12 mouse cellular contexts compared by ENCODE assay signal in the genomic region with DNA sequence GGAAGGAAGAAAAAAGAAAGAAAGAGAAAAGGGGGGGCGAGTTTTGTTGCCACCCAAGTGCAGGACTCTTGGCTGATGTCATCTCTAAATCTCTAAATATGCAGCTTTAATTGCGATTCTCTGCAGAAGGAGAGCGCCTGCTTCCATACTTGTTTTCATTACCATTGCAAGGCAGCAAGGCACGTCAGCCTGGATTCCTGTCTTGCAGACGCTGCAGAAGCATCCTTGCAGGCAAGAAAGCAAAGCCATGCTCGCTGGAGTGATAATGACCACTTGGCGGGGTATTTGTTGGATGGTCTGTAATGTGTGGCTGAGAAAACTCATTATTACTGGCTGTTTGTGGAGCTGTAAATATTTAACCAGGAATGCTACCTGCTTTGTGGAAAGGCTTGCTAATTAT.
A peak's percentile ranks its signal among the peaks of the same experiment; 100 is the strongest.
DNase-seq lines count a peak whose midpoint lies in the region; ATAC-seq and TF ChIP-seq lines count a peak whose summit lies in the region.
"Had no signal": no experiment of that assay in that cellular context is flagged by ENCODE, and none has a peak within 500 bp of the region (broad histone marks: within the 10 kb centered on the region; RNA-seq: fewer than 3 reads in every experiment).

No protein-coding gene starts in this region.

- H3K4me3 ChIP-seq in hindbrain, embryonic 12.5 days, result no peak overlapping the region
- no peak overlapping the region for H3K4me3 ChIP-seq in hindbrain, embryonic 10.5 days
- no peak overlapping the region for H3K4me3 ChIP-seq in liver, embryonic 12.5 days
- H3K4me3 ChIP-seq in liver, postnatal 0 days (ENCODE audit: low read depth, low read length), result no peak overlapping the region
- H3K4me3 ChIP-seq in hindbrain, embryonic 15.5 days, result no peak overlapping the region
- H3K4me3 ChIP-seq: lung, embryonic 15.5 days had no signal

- TF ChIP-seq CTCF in liver, postnatal 0 days (IDR thresholded peaks at IDR 0.05; ENCODE audit: low read depth), result no peak
- TF ChIP-seq CTCF in Patski (IDR thresholded peaks at IDR 0.05), result no peak

- no peak for DNase-seq in hindbrain, embryonic 10.5 days (ENCODE audit: low spot score)
- DNase-seq in liver, postnatal 0 days, result no peak
- DNase-seq in Patski (ENCODE audit: low read depth, low spot score), result no peak
- no peak for DNase-seq in adrenal gland, adult 18-20 months (ENCODE audit: low spot score in 2 of 2)
- DNase-seq: B cell, adult 2 months; cerebellum, adult 11-12 months; gastrocnemius, postnatal 14 days had no signal

- POLR2A ChIA-PET in Patski (lab: Charles Lee), result interaction anchor here (1.5 kb wide), 1 partner anchor 14 kb away, joined by 4 read pairs; no protein-coding TSS in a partner anchor

- ATAC-seq in hindbrain, embryonic 12.5 days (ENCODE audit: low FRiP score), result no peak
- no peak for ATAC-seq in liver, embryonic 12.5 days
- no peak for ATAC-seq in liver, postnatal 0 days
- peak; percentile 57 for ATAC-seq in Patski
- no peak for ATAC-seq in hindbrain, embryonic 15.5 days (ENCODE audit: low FRiP score, low read depth)
- ATAC-seq in frontal cortex, adult (ENCODE audit: low TSS enrichment), result no peak

- H3K4me1 ChIP-seq in hindbrain, embryonic 12.5 days, result peaks cover 57% of the 10 kb centered on the region
- peaks cover 71% of the 10 kb centered on the region for H3K4me1 ChIP-seq in hindbrain, embryonic 10.5 days (replicated peaks)
- peaks cover 25% of the 10 kb centered on the region for H3K4me1 ChIP-seq in liver, embryonic 12.5 days
- H3K4me1 ChIP-seq in liver, postnatal 0 days (ENCODE audit: insufficient read depth), result peaks cover 5% of the 10 kb centered on the region; the same call in 1 of the 2 replicates
- peaks cover 45% of the 10 kb centered on the region for H3K4me1 ChIP-seq in hindbrain, embryonic 15.5 days (replicated peaks)

- in situ Hi-C loops in Patski (cut with MboI; ENCODE audit: low pct_unique_long_range_greater_than_20kb), result no loop called here

- no peak overlapping the region; the same call in 1 of the 2 replicates for H3K4me2 ChIP-seq in hindbrain, embryonic 12.5 days (replicated peaks)
- peak overlapping the region; percentile 8; the same call in 1 of the 2 replicates for H3K4me2 ChIP-seq in liver, embryonic 12.5 days
- no peak overlapping the region for H3K4me2 ChIP-seq in liver, postnatal 0 days (ENCODE audit: low read depth, low read length)
- H3K4me2 ChIP-seq in hindbrain, embryonic 15.5 days, result no peak overlapping the region
- H3K4me2 ChIP-seq: lung, embryonic 15.5 days had no signal

- H3K36me3 ChIP-seq in hindbrain, embryonic 12.5 days, result no peaks in the 10 kb centered on the region
- no peaks in the 10 kb centered on the region for H3K36me3 ChIP-seq in hindbrain, embryonic 10.5 days
- no peaks in the 10 kb centered on the region for H3K36me3 ChIP-seq in liver, embryonic 12.5 days
- H3K36me3 ChIP-seq in liver, postnatal 0 days (replicated peaks; ENCODE audit: insufficient read depth, low read length), result no peaks in the 10 kb centered on the region
- H3K36me3 ChIP-seq in hindbrain, embryonic 15.5 days, result no peaks in the 10 kb centered on the region
- H3K36me3 ChIP-seq: lung, embryonic 15.5 days had no signal

- CTCF ChIA-PET in Patski (lab: Charles Lee), result interaction anchor here (1.4 kb wide), 1 partner anchor 19 kb away, joined by 4 read pairs; no protein-coding TSS in a partner anchor

- H3K27ac ChIP-seq in hindbrain, embryonic 12.5 days, result peak overlapping the region; percentile 30; the same call in 1 of the 2 replicates
- no peak overlapping the region for H3K27ac ChIP-seq in hindbrain, embryonic 10.5 days
- H3K27ac ChIP-seq in liver, embryonic 12.5 days, result no peak overlapping the region
- no peak overlapping the region for H3K27ac ChIP-seq in liver, postnatal 0 days (ENCODE audit: low read depth)
- H3K27ac ChIP-seq in hindbrain, embryonic 15.5 days (replicated peaks), result peak overlapping the region; percentile 21; the same call in 1 of the 2 replicates
- H3K27ac ChIP-seq: lung, embryonic 15.5 days had no signal

- no peaks in the 10 kb centered on the region for H3K9me3 ChIP-seq in hindbrain, embryonic 12.5 days (replicated peaks)
- H3K9me3 ChIP-seq in hindbrain, embryonic 10.5 days, result no peaks in the 10 kb centered on the region
- H3K9me3 ChIP-seq in liver, embryonic 12.5 days (replicated peaks), result no peaks in the 10 kb centered on the region
- no peaks in the 10 kb centered on the region for H3K9me3 ChIP-seq in liver, postnatal 0 days (ENCODE audit: low read length)
- H3K9me3 ChIP-seq in hindbrain, embryonic 15.5 days, result no peaks in the 10 kb centered on the region
- H3K9me3 ChIP-seq: lung, embryonic 15.5 days had no signal

- WGBS in hindbrain, embryonic 12.5 days, result 33% methylated on average over 7 of the region's 7 CpGs
- WGBS in hindbrain, embryonic 10.5 days, result 35% methylated on average over 7 of the region's 7 CpGs
- 39% methylated on average over 7 of the region's 7 CpGs for WGBS in liver, embryonic 12.5 days (ENCODE audit: insufficient replicate concordance)
- 34% methylated on average over 7 of the region's 7 CpGs for WGBS in liver, postnatal 0 days (ENCODE audit: insufficient replicate concordance)
- WGBS in hindbrain, embryonic 15.5 days, result 21% methylated on average over 7 of the region's 7 CpGs

- no peaks in the 10 kb centered on the region for H3K27me3 ChIP-seq in hindbrain, embryonic 12.5 days
- peaks cover 52% of the 10 kb centered on the region for H3K27me3 ChIP-seq in hindbrain, embryonic 10.5 days (ENCODE audit: insufficient read depth, poor library complexity, severe bottlenecking)
- H3K27me3 ChIP-seq in liver, embryonic 12.5 days (replicated peaks), result peaks cover 45% of the 10 kb centered on the region
- 0 out of 2 replicates have a peak, but pooled peaks cover 5% of the 10 kb centered on the region for H3K27me3 ChIP-seq in liver, postnatal 0 days (ENCODE audit: insufficient read depth, low read length)
- peaks cover 4% of the 10 kb centered on the region for H3K27me3 ChIP-seq in Patski
- no peaks in the 10 kb centered on the region for H3K27me3 ChIP-seq in hindbrain, embryonic 15.5 days

- H3K9ac ChIP-seq in hindbrain, embryonic 12.5 days, result no peak overlapping the region
- no peak overlapping the region for H3K9ac ChIP-seq in liver, embryonic 12.5 days
- no peak overlapping the region for H3K9ac ChIP-seq in liver, postnatal 0 days (replicated peaks)
- H3K9ac ChIP-seq in hindbrain, embryonic 15.5 days, result no peak overlapping the region
- H3K9ac ChIP-seq: lung, embryonic 15.5 days had no signal

- TF ChIP-seq EP300 in liver, postnatal 0 days (IDR thresholded peaks at IDR 0.05; ENCODE audit: low read depth), result no peak

Comparison
In these comparisons a context has a peak if more than half of its experiments do, and no peak if none do; other contexts are left out.
1. H3K27ac ChIP-seq: peak in hindbrain, embryonic 12.5 days (single experiment) and hindbrain, embryonic 15.5 days (single experiment); none in hindbrain, embryonic 10.5 days (single experiment), liver, embryonic 12.5 days (single experiment) and liver, postnatal 0 days (single experiment).